Mouse (Mus musculus) liver, adult 10 weeks (tissue): ENCODE results near the gene Dkk2. TPM values are rescaled to one million over a fixed set of nuclear protein-coding genes. Genes with fewer than 3 reads are reported as not detected.

Experiments
- polyA plus RNA-seq: library from polyadenylated mRNA; stranded (reverse); fragments of 350-450 nt; fragmentation: Illumina TruSeq; extraction: RNeasy Lipid Tissue Mini Kit (QIAGEN cat#74804); gene quantifications from one replicate; pipeline ENCODE4 v1.2.3, GENCODE M21; 2014; ENCODE audit warnings: low read depth, low replicate concordance

Gene Dkk2
- 0.11 TPM for polyA plus RNA-seq

GRCm38 (mm10) chr3:132085112-132085822, at the start of gene Dkk2:
TSS of gene Dkk2 (plus strand) at chr3:132085292.

